In genomic region chr2:61711108-61712040, GRCm38 (mm10) we compare ENCODE assay signal across 8 mouse cellular contexts. TPM values are rescaled to one million over a fixed set of nuclear protein-coding genes. Genes with fewer than 3 reads are reported as not detected.
DNase-seq lines count a peak whose midpoint lies in the region; ATAC-seq lines count a peak whose summit lies in the region.

Gene Psmd14 (plus strand): TSS chr2:61711694.

- peak within 1 kb of the TSS; percentile 83 for H3K4me2 ChIP-seq in hindbrain, embryonic 13.5 days

- DNase-seq in NIH3T3 (ENCODE audit: low read depth): peak; percentile 93
- DNase-seq in cerebellum, postnatal 10 days: peak; percentile 92 to 95
- peak; percentile 81 for DNase-seq in frontal cortex, postnatal 14 days (ENCODE audit: low spot score in 2 of 2)
- peak; percentile 76 to 80 for DNase-seq in layer of hippocampus, postnatal 25 days (ENCODE audit: extremely low spot score in 1 of 2, low spot score in 1 of 2)
- DNase-seq in lung, postnatal 25 days (ENCODE audit: low spot score): peak; percentile 92
- peak; percentile 91 for DNase-seq in retina, embryonic 14.5 days (ENCODE audit: low spot score)
- peak; percentile 92 for DNase-seq in thymus, postnatal 4 days

- H3K27ac ChIP-seq in hindbrain, embryonic 13.5 days: peak within 1 kb of the TSS; percentile 92

- no peaks in the 10 kb centered on the region for H3K27me3 ChIP-seq in hindbrain, embryonic 13.5 days

- peaks cover 15% of the 10 kb centered on the region for H3K4me1 ChIP-seq in hindbrain, embryonic 13.5 days (replicated peaks)

- H3K4me3 ChIP-seq in hindbrain, embryonic 13.5 days: peak within 1 kb of the TSS; percentile 92

- ATAC-seq in hindbrain, embryonic 13.5 days (ENCODE audit: low FRiP score): peak; percentile 98

- no peaks in the 10 kb centered on the region for H3K9me3 ChIP-seq in hindbrain, embryonic 13.5 days

- H3K36me3 ChIP-seq in hindbrain, embryonic 13.5 days: no peaks in the 10 kb centered on the region

- WGBS in hindbrain, embryonic 13.5 days: 5% methylated on average over 47 of the region's 52 CpGs

- H3K9ac ChIP-seq in hindbrain, embryonic 13.5 days: peak within 1 kb of the TSS; percentile 96

RNA-seq across cellular contexts. Expression of gene Psmd14, which starts in this region (rescaled TPM):
- polyA plus RNA-seq in hindbrain, embryonic 13.5 days (2015; fragmentation: Nextera tagmentation; extraction: Ambion mirVana): 208 and 210 TPM in 2 replicates
- total RNA-seq in layer of hippocampus, postnatal 25 days (2021): 100 to 1,000 TPM; 103 to 111 TPM

Comparison
In these comparisons a context has a peak if more than half of its experiments do, and no peak if none do; other contexts are left out.
1. Peak in every context shown above with its lines: DNase-seq, ATAC-seq, H3K4me3 ChIP-seq and H3K27ac ChIP-seq.